Mouse (Mus musculus): Measurements from ENCODE around the gene Pld3.

The Pld3 gene

DNA sequence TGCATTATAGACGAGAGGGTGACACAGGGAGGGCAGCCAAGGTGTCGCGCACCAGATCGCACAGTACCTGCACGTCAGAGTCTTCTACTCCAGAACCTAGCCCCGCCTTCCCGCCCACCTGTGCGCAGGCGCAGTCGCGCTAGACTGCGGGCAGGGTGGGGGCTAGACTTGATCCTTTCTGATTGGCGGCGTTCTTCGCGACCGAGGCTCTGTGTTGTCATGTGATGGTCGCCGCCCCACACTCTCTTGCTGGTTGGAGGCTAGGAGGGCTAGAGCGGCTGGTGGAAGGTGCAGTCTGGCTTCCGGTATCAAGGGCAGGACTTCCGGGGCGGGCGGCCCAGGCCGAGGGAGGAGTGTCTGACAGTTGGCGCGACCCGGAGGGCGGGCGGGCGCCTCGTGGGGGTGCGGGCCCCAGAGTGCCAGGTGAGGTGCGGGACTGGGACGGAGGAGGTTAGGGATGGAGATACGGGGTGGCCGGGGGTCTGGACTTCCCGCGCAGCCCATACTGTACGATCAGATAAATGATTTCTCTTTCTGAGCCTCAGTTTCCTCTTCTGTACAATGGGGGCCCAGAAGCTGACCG, at the start of gene Pld3, which contains the start of gene 2310022A10Rik:
Gene Pld3, minus strand, starts transcription at position 288 of the 583 bp plus-strand sequence.
Gene 2310022A10Rik, plus strand, starts transcription at position 303 of the 583 bp plus-strand sequence.
- peak; percentile 92 to 94 for DNase-seq

DNA sequence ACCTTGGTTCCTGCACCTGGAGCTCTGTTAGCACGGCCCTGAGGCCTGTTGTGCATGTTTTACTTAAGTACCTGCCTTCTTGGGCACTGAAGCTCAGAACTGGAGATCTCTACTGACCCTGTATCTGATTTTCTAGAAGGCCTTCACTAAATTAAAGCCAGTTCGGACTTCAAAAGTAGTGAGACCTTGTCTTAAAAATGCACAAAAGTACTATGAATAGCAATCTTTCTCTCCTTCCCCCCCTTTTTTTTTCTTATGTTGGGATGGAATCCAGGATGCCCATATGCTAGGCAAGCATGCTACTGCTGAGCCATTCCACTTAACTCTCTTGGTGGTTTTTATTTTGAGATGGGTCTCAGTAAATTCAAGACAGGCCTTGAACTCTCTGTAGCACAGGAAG, 49.1 kb upstream of the Pld3 start:
- DNase-seq = no peak

DNA sequence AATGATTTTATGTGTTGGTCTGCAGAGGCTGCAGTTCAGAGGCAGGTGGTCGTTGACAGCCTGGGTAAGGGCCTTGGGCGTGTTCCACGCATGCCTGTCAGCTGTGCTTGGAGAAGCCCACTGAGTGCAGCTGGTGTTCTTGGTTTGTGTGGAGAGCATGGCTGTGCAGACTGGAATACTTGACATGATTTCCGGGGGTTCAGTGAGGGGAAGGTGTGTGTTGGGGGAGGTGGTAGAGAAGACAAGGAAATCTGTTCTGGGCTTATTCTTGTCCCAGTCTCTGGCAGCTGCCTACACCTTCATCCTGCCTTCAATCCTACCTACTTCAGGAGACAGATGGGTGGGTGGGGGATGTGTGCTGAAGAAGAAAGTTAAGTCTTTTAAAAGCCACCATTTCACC, 48.6 kb upstream of the Pld3 start:
- DNase-seq = no peak

DNA sequence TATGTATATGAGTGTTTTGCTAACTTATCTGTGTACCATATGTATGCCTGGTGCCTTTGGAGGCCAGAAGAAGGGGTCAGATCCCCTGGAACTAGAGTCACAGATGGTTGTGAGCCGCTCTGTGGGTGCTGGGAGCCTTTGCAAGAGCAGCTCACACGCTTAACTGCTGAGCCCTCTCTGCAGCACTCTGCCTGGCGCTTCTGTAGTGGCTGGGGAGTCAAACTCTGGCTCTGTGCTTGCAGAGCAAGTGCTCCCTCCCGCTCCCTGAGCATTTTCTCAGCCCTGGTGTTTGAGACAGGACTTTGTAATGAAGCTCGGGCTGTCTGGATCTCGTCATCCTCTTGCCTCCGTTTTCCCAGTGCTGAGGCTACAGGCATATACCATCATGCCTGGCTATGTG, 45.0 kb upstream of the Pld3 start:
- no peak for DNase-seq

DNA sequence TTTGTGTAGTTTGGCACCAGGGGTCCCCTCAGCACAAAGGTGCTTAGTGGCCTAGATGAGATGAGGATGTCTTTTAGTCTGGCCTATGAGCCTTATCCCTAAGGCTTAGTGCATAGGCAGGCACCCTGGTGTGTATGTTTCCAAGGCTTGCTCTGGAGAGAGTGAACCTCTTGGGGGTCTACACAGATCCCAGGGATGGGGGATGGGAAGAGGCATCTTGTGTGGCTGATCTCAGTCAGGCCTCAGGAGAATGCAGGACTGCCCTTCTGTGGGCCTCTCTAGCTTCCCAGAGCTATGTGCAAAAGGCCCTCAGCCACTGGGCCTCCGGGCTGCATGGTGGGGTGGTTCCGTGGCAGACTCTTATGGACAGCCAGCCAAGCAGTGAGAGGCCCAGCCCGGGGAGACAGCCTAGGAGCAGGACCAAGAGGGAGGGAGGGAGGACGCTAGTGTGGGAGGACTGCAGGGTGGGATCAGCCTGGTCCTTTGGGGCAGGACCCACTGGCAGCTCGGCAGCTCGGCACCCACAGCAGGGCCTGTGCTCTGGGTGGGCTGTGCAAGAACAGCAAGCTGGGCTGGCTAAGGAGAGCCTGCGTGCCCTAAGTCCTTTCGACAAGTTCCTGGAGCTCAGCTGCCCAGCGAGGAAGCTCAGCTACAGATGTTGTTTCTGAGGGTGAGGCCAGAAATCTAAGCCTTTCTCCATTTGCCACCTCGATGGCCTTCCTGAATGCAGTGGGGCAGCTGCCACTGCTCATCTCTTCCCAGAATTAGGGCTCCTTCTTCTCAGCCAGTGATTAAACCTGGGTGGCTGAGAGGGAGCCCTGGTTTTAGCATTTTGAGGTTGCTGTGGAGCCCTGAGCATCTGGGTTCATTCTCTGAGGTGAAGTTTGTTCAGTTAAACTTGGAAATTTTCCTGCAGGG, 43.8 kb upstream of the Pld3 start:
- DNase-seq = no peak

DNA sequence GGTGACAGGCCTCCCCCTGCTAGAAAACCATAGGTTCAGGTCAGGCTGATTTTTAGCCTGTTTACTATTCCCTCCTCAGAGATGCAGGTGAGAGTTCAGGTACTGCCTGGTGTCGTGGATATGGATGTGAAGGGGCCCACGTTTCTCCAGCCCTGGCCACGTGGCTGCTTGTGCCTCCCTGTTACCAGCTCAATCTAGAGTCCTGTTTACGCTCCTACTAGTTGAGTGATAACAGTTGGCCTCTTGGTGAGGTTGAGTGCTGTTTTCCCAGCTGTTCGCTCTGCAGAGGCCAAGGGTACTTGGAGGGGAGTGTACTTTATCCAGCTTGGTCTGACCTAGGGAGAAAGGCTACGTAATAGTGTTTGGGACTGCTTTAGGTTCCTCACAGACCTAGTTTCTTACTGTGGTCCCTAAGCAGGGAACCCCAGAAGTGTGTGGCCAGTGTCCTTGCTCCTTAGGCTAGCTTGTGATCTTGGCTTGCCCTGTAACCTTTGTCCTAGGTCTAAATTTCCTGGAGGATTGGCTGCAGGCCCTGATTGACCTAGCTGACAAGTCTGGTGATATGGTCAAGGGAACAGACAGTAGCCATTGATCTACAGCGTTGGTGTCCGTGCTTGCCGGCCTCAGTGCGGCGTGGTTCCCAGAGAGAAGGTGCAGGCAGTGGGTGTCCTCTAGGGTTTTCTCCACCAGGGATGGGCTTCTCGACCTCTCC, 40.1 kb upstream of the Pld3 start:
- no peak for DNase-seq

DNA sequence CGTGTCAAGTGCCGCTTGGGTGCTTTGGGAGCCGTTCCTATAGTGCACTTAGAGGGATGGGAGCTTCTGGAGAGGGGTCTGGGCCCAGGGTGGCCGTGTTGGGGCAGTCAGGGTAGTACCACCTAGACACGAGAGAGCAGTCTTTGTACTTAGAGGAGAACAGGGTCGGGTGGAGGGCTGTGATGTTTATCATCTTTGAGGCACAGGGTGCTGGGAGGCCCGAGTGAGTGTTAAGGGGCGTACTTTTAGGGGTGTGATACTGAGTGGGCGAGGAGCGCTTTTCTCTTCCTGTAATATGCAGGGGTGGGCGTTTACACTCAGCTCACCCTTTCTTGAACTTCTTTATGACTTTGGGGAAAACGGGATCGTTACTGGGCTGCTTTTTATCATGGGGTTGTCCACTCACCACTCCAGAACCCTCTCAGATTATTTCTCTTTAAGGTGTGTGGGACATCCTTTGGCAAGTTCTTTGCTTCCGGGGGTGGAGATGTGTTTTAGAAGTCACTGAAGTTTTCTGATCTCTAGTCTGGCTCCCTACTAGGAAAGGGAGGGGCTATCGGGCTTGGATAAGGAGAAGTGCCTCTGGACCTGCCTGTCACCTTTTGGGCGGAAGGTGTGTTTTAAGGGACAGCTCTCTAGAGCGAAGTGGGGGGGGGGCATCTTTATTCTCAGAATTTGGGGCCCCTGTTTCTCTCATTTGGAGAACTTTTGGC, 39.4 kb upstream of the Pld3 start:
- DNase-seq = no peak

DNA sequence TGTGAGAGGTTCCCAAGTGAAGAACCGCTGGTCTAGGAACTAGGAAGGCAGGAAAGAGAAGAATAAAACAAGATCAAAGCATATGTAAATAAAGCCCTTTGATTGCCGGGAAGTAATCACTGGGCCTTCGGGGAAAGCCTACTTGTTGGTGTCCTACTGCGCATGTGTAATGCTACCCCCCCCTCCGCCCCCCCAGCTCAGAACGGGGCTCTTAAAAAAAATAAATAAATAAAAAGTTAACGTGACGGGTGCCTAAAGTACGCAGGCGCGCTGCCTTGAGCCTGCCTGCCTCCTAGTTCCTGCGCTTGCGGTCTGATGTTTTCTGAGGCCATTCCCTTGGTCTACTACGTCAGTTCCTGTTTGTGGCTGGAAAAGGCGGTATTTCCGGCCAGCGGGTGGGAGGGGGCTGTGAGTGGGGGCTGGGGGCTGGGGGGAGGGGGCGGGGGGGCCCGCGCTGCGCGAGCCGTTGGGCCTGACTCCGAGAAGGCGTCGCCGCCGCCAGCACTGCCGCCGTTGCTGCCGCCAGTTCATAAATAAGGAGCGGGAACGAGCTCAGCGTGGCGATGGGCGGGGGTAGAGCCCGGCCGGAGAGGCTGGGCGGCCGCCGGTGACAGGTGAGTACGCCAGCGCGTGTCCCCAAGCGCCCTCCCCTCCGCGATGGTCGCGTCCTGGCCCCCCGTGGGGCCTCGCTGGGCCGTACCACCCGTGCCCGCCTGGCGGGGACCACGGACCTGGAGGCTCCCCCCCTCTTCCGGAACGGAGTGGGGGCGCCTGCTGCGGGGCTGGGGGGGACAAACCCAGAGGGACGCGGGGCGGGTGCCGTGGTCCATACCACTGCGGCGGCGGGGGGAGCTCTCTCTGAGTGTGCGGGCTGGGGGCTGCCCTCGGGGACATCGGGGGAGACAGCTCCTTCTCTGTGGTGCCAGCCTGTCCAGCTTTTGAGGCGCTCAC, 38.5 kb upstream of the Pld3 start, which contains the start of gene Akt2:
Gene Akt2, plus strand, starts transcription at position 287 of the 951 bp plus-strand sequence.
- DNase-seq = peak; percentile 81 to 82

DNA sequence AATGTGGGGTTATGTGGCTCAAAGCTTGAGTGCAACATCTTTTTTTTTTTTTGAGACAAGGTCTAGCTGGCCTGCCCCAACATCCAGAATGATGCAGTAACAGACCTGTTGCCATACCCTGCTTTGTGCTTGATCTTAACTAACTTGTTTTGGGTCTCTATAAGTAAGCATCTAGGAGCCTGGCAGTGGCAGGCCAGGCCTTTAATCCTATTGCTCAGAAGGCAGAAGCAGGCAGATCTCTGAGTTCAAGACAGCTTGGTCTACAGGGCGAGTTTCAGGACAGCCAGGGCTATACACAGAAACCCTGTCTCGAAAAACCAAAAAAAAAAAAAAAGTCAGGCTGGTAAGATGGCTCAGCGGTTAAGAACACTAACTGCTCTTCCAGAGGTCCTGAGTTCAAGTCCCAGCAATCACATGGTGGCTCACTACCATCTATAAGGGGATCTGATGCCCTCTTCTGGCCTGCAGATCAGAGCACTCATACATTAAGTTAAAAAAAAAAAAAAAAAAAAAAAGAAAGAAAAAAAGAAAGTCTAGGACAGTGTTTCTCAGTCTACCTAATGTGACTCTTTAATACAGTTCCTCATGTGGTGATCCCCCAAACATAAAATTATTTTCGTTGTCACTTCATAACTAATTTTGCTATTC, 37.7 kb upstream of the Pld3 start:
- DNase-seq = no peak

DNA sequence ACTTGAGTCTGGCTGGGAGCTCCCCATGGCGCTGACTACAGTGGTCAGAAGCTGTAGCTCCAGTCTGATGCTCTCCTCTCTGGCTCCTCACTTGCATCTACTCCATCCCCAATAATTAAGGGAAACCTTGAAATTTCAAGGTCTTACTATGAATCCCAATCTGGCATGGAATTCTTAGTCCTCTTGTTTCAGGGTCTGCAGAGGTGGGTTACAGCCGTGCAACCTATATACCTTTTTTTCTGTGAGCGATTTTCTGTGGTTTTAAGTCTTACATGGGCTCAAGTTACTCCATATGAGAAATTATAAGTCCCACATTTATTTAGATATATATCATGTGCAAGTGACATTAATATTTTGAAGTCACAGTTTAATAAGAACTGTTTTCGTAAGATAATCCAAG, 37.1 kb upstream of the Pld3 start:
- no peak for DNase-seq

DNA sequence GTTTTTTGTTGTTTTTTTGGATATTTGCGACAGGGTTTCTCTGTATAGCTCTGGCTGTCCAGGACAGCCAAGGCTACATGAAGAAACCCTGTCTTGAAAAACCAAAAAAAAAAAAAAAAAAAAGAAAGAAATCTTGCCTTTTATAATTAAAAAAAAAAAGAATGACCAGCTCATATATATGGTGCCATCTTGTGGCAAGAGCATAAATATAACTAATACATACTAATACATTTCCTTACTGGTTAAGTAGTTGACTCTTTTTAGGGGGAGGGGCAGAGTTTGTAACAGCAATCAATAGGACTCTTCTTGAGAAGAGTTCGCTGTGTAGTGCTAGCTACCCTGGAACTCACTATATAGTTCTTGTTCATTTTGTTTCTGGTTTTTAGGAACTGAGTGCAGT, 34.7 kb upstream of the Pld3 start:
- no peak for DNase-seq

DNA sequence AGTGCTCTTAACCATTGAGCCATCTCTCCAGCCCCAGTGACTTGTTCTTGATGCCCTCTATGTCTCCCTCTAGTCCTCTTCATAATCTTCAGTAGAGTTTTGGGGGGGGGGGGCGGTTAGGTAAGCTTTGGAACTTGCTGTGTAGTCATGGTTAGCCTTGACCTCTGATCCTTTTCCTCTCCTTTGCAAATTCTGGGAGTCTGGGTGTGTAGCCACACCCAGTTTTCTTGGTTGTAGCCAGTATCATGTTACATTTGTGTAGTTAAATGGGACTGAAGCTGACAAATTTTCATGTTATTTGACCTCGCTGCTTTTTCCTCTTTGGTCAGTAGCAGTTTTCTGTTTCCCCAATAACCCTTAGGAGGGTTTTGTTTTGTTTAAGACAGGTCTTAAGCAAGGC, 33.8 kb upstream of the Pld3 start:
- DNase-seq = no peak

DNA sequence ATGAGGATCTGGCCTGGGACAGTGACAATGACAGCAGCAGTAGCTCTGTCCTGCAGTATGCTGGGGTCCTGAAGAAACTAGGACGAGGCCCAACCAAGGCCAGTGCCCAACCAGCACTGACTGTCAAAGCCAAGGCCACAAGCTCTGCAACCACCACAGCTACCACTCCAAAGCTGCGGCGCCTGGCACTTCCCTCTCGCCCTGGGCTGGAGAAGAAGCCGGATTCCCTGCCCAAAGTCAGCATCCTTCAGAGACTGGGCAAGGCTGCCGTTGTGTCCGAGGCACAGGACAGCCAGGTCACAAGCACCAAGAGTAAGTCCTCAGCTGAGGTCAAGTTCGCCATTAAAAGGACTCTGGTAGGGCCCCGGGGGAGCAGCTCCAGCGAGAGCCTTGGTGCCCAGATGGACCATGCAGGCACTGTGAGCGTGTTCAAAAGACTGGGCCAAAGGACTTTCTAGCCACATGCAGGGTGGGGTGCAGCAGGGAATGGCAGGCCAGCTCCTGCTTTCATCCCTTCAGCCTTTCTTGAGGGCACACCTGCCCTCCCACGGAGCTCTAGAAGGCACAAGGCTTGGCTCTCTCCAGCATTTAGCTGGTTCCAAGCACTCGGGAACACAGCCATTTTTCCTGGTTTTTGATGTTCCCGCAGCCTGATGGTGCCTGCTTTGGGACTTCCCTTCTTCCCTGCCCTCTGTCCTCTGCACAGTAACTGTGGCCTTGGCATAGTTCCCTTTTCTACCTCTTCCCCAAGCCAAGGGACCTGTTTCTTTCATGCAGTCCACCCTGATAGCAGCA, 27.6 kb upstream of the Pld3 start:
- DNase-seq = no peak

DNA sequence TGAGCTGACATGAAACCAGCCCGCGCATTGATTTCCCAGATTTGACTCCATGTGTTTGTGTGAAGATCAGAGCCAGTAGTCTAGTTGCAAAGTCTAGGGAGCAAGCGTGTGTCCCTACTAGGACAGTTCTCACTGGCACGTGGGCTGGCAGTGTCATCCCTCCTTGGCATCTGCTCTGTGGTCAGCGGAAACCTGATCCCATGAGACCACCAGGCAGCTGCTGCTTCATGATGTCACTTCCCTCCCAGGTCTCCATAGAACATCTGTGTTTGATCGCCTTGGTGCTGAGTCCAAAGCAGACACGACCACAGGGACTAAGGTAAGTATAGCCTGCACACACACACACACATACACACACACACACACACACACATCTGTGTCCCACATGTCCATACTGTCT, 25.4 kb upstream of the Pld3 start:
- DNase-seq = no peak

DNA sequence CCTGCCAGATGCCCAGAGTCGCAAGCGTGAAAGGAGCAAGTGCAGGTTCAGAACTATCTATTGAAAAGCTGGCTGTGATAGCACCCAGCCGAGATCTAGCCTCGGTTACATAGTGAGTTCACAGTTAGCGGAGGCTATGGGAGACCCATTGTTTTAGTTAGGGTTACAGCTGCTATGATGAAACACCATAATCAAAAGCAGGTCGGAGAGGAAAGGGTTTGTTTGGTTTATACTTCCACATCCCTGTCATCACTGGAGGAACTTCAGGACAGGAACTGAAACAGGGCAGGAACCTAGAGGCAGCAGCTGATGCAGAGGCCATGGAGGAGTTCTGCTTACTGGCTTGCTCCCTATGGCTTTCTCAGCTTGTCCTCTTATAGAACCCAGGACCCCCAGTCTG, 24.6 kb upstream of the Pld3 start:
- DNase-seq = no peak

DNA sequence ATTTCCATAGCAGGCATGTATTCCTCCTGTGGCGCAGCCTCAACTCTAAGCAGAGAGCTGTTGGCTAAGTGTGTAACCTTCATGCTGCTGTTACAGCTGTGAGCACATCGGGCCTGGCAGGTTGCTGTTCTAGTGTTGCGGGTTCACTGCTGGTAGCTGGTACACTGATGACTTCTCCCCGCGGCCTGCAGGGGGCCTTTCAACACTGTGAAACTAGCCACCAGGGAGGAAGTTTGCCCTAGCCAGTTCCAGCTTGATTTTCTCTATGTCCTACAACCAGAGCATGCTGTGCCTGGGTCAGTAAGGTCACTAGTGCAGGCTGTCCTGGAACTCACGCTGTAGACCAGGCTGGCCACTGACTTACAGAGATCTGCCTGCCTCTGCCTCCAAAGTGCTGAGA, 23.9 kb upstream of the Pld3 start:
- peak; percentile 40 to 72 for DNase-seq

DNA sequence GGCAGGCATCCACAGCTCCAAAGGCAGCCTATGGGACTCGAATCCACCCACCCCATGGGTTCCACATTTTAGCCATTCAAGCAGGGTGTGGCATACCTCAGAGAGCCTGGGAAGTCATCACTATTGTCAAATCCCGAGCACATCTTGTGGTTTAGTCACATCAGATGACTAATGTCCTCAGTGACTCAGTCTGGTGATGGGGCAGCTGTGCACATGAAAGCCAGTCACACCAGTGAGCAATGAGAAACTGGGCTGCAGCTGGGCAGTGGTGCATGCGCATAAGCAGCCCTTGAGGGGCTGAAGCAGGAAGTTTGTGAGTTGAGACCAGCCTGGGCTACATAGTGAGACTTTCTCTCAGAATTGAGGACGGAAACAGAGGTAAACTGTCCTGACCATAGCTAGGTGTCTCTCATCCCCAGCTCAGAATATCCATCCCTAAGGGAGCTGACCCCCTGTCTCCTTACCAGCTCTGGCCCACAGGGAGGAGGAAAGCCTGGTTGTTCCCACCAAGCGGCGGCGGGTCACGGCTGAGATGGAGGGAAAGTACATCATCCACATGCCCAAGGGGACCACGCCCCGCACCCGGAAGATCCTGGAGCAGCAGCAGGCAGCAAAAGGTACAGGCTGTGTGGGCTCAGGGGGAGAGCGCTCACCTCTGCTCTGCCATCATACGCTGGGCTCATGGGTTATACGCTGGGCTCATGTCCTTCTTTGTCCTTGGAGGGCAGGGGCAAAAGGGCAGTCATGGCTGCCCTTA, 21.3 kb upstream of the Pld3 start:
- no peak for DNase-seq

DNA sequence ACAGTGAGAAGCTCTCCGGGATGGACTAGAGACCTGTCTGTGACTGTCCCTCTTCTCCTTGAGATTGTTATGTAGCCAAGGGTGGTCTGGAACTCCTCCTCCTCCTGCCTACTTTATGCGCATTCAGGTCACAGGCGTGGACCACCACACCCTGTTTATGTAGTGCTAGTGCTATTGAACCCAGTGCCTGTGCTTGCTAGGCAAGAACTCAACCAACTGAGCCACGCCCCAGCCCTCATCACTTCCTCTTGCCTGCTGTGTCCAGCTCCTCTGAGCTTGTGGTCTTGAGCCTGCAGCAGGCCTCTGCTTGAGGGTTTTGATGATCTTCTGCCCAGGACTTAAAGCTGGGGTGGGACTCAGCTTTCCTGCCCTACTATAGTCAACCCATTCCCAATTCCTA, 19.1 kb upstream of the Pld3 start:
- DNase-seq = no peak

DNA sequence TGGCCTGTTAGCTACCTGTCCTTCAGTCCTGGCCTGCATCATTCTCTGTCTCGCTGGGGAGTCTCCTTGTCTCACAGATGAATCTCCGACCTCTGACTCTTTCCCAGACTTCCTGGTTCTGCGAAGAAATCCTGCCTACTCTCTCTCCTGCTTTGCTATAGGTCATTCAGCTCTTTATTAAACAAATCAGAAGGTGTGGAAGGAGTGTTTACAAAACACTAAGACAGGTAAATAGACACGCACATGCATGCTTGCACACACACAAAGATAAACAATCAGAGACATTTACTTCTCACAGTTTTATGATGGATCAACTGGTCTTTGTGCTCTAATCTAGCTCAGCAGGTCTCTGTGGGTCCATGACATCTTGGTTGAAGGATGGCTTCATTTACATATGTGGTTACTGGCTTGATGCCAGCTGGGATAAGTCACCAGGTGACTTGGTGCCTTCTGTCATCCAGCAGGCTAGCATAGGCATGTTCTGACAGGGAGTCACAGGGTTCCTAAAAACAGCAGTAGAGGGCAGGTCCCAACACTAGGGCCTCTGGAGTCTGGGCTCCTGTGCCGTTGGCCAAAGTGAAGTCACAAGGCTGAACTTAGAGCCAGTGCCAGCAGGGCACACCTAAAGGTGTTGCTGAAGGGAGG, 16.7 kb upstream of the Pld3 start:
- no peak for DNase-seq
